Mouse (Mus musculus) thymus, adult 2 months (tissue): ENCODE data around the gene Tpte.

Source experiments
- CTCF ChIP-seq: fragments of 200-500 bp; IDR thresholded peaks from 2 replicates; pipeline ENCODE4 v1.5.1; 2012; ENCODE audit warnings: mild to moderate bottlenecking, control low read depth, low read length, moderate library complexity, borderline replicate concordance; ENCODE audit not compliant: control insufficient read depth, poor library complexity, insufficient read depth; ENCODE audit errors: extremely low read depth
- POLR2A ChIP-seq: fragments of 200-500 bp; IDR thresholded peaks from 2 replicates; pipeline ENCODE4 v1.6.1; 2012; ENCODE audit warnings: mild to moderate bottlenecking, low read length, control low read depth, moderate library complexity; ENCODE audit not compliant: control insufficient read depth, poor library complexity, insufficient read depth; ENCODE audit errors: extremely low read depth

DNA sequence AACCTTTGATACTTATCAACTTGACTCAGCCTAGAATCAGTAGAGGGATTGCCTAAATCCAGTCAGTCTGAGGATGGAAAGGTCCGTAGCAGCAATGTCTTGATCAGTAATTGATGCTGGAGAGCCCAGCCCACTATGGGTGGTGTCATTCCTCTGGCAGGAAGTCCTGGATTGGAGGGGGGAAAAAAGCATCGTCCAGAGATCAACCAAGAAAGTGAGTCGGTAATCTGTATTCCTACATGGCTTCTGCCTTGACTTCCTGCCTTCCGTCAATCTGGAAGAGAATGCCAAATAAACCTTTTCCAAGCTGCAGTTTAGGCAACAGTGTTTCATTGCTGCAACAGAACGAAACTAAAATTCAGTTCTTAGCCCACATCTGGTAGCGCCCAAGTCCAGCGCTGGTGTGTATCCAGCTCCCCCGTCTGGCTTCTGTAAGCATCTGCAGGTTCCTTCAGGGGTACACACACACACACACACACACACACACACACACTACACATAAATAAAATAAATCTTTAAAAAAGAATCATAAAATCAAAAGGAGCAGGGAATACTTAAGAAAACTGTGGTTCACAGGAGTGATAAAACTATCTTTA is 116.1 kb downstream of the Tpte start:
- TF ChIP-seq CTCF, result no peak
- no peak for TF ChIP-seq POLR2A
